Mouse (Mus musculus): Measurements from ENCODE around the gene Arxes1. TPM values are rescaled to one million over a fixed set of nuclear protein-coding genes. Genes with fewer than 3 reads are reported as not detected.
"Not testable (repeated sequence)": the region's sequence is repeated elsewhere in the genome, so short reads cannot be mapped to it uniquely, and the experiment has no call there.

Gene Arxes1
- polyA plus RNA-seq (2017; shearing (Covaris generic)): not detected

DNA sequence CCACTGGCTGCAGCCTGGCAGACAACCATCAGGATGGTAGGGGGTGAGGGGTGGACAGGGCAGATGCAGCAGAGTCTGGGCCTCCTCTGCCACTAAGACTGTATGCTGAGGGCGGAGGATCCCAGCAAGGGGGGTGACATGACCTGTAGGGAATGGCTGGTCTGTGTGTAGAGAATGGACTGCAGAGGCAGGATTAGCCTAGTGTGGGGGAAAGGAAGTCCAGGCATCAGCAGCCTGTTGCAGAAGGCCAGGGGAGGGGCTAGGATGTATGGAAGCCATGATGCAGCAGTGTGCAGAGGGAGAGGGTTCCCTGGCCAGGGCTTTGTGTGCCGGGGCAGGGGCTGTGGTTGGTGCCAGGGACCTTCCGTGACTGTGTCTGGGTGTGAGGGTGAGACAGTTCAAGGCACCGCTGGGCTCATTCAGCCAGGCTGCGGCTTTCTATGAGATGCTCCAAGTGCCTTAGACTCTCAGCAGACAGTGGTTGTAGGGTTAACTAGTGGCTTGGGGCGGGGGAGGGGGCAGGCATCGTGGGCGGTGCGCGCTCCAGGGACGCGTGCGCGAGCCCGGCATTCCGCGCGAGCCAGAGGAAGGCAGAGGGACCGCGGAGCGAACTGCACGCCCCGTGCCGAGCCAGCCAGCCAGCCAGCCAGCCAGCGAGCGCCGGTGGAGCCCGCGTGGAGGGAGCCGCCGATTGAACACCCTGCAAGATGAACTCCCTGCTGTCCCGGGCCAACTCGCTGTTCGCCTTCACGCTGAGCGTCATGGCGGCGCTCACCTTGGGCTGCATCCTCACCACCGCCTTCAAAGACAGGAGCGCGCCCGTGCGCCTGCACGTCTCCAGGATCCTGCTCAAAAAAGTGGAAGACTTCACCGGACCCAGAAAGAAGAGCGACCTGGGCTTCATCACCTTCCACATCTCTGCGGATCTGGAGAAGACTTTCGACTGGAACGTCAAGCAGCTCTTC is at the start of gene Arxes1:
Gene Arxes1 (plus strand): TSS at position 569 of the 965 bp plus-strand sequence.
- peak; percentile 74 for ATAC-seq

DNA sequence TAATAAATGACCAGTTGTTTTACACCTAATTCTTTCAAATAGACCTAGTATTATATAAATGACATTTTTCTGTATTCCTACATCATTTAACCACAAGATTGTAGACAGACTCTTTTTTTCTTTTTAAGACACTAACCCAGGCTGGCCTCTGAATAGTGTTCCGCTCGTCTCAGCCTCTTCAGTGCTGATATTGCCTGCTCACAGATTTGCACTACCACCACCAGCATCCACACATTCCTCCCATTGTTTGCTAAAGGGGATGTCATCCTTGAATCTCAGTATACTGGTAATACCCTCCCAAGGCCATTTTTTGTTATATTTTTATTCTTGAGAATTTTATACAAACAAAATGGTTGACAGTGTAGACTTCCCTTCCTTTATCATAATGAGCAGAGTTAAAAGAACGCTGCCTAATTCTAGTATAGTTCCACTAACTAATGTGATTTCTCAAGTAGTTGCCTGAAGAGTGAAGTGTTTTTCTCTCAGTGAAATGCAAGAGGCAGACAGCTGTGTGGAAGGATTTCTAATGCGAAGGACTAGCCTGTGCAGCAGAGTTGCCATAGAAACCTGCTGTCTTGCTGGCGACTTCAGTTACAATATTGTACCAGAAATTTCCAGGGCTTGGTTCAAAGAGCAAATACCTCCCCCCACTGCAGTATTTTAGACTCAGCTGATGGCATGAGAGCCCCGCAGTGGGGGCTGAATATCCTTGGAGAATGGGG is 48.5 kb upstream of the Arxes1 start:
- ATAC-seq: no peak

DNA sequence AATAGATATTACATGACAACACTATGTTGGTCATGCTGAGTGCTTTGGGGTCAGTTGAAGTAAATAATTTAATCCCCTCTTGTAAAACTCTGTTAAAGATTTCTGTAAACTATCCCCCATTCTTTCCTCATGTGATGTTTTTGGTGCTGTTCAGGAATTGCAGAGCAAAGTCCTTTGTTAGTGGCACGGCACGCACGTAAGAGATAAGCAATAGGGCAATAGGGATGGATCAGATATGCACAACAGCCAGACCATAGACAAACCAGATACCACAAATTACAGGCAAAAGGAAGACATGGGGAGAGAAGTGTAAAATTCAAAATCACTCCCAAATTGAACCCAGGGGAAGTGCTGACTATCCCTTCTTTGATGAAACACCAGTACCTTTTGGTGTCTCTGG is 46.9 kb upstream of the Arxes1 start:
- ATAC-seq: no peak

DNA sequence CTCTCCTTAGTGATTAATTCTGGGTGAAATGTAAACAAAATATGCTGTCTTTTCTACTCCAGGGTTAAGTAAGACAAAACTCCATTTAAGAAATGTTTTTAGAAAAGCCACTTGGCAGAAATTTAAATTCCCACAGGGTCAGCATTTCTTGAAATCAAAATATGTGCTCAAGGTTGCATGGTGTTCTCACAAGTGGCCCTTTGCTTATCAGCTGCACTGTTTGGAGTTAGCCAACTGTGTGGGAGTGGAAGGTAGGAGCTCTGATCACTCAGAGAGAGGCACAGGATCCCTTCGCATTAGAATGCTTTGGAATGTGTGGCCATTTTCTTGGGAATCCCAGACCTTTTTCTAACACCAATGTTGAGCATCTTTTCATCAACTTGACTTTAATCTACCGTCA is 42.5 kb upstream of the Arxes1 start:
- ATAC-seq: no peak

DNA sequence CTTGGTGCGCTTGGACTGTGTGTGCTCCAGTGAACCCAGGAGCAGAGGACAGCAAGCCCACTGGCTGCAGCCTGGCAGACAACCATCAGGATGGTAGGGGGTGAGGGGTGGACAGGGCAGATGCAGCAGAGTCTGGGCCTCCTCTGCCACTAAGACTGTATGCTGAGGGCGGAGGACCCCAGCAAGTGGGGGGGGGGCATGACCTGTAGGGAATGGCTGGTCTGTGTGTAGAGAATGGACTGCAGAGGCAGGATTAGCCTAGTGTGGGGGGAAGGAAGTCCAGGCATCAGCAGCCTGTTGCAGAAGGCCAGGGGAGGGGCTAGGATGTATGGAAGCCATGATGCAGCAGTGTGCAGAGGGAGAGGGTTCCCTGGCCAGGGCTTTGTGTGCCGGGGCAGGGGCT is 40.0 kb upstream of the Arxes1 start:
- peak; percentile 41 for ATAC-seq

DNA sequence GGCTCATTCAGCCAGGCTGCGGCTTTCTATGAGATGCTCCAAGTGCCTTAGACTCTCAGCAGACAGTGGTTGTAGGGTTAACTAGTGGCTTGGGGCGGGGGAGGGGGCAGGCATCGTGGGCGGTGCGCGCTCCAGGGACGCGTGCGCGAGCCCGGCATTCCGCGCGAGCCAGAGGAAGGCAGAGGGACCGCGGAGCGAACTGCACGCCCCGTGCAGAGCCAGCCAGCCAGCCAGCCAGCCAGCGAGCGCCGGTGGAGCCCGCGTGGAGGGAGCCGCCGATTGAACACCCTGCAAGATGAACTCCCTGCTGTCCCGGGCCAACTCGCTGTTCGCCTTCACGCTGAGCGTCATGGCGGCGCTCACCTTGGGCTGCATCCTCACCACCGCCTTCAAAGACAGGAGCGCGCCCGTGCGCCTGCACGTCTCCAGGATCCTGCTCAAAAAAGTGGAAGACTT is 39.5 kb upstream of the Arxes1 start, which contains the start of gene Arxes2:
Gene Arxes2 (plus strand): TSS at position 161 of the 456 bp plus-strand sequence.
- ATAC-seq: peak; percentile 78

DNA sequence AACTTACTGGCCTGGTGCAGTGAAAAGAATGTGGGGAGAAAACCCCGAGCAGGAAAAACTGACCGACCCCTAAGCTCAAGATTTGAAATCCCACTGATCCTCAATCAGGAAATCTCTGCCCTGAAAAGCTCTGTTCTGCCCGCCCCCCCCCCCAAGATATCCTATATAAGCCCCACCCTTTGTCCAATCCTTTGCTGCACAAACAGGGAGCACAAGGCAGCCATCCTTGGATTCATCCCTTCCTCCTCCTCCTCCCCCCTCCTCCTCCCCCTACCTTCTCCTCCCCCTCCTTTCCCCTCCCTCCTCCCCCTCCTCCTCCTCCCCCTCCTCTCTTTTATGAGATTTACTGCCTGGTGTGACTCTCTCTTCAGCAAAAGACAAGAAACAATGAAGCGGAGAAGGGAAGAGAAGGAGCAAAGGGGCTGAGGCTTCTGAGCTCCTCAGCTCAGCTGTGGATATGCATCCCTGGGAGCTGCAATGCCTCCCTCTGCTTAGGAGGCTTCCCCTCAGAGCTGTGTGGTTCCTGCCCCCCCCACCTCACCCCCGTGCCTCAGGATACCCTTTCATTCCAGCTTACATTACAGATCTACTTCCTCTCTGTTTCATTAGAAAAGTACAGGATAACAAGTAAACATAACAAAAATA is 25.8 kb upstream of the Arxes1 start:
- ATAC-seq: no peak

DNA sequence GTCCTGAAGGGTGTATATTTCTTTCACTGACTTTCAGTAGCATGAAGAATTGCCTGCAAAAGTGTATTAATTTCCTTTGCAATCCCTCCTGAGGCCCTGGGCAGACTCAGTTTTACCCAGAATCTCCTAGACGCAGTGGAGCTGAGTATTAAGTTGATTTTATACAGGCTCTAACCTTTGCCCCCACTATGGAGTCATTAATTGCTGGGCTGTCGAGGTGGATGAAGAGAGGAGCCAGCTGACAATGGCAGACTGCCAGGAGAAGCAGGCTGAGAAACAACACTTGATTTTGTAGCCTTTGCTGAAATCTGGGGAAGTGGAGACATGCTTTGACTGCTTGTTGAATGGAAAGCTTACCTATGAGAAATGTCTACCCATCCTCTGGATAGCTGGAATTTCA is 18.8 kb upstream of the Arxes1 start:
- ATAC-seq: no peak

DNA sequence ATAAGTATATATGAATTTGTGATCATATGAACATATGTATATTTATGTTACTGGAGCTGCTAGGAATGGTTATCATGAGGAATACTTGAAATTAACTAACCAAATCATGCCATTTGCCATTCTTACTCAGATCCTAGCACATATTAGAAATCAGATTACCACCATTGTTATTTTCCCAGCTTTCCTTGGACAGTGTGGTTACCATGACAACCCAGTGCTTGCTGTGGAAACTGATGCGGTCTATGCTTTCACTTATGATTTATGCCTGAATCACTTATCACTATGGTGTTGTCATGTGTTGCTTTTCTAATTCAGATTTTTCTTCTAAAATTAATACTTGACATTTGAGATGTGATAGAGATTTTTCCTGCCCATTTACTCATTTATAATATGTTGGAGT is 2.8 kb upstream of the Arxes1 start:
- no peak for ATAC-seq

DNA sequence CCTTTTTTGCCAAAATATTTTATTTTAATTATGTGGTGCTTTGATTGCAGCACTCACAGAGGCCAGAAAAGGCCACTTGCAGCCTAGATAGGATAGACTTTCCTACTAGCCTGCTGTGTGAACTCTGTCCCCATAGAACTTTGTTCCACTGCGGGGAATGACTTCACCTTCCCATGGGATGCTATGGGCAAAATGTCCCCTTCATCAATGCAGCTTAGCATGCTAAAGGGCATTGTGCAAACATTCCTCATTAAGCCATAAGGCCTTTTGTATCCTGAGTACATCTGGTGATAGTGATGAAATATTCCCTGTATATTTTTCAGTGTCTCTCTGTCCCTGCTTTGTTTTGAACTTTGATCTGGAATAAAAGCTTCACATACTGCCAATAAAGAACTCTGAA is 10.6 kb downstream of the Arxes1 start:
- no peak for ATAC-seq

DNA sequence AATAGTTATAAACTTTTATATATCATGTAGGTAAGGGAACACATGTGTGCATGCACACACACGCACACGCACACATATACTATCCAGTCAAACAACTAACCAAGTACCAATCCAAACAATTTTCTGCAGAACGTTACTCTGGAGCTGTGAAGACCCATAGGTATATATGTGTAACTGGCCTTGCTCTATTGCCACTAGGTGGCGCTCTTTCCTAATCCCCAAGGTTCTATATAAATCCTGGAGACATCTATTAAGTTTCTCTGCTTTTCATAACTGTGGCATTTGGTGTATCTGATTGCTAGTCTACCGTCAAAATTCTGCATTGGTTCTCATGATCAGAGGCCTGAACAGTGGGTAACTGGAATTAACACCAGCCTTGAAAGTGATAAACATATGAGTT is 14.4 kb downstream of the Arxes1 start:
- ATAC-seq: no peak

DNA sequence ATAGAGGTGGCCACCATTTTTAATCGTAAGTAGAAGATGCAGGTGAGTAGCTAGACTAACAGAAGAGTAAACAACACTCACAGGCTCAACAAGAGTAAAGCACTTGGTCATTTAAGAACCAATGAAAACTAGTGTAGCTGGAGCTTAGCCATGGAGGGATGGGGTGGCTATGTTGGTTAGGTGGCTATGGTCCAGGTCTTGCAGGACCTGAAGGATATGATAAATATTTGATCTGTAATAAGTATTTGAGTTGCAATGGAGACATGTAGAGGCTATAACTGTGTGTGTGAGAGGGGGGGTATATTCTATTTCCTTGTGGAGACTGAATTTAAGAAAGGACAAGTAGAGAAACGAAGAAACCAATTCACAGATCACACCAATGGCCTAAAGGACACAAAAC is 18.1 kb downstream of the Arxes1 start:
- no peak for ATAC-seq

DNA sequence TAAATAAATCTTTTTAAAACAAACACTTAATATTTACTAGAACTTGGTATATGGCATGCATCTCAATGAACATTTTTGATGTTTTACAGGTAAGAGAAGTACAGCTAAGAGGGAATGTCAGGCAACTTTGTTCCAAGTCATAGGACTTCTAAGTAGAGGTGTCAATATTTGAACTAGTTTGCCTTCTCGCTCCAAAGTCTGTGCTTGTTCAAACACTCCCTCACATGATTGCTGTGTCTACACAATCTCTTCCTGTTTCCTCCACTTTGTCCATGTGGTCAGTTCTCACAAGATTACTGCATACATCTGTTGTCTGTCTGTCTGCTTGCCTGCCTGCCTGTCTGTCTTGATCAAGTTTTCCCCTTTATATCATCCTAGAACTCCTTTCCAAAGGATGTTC is 27.5 kb downstream of the Arxes1 start:
- no peak for ATAC-seq

DNA sequence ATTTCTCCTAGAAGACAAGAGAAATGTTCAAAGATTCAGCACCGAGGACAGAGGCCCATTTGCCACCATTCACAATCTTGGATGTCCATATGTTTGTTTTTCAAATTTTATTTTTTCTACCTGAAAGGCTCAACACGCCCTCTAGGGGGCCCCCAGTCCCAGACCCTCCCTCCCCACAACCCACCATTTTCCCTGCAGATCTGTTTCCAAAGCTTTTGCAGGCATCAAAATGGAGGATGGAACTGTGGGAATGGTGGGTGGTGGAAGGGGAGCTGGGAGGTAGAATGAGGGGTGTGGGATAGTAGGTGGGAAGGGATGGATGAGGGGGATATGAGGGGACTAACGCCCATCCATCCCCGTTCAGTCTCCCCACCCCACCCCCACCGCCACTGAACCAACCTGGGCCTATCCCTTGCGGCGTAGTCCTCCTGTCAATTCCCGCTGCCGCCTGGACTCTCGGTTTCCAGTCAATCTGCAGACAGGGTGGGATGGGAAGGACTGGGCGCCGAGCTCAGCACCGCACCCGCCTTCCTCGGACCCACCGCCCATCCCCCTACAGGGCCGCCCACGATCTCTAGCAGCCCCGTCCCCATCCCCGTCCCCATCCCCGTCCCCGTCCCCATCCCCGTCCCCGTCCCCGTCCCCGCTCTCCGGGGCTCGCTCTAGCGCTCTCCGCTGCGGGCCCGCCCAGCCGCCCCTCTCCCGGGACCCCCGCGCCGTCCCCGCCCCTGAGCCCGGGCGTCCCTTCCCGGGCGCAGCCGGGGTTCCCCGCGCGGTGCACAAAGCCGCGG is 34.2 kb downstream of the Arxes1 start:
- ATAC-seq: not testable (repeated sequence)

DNA sequence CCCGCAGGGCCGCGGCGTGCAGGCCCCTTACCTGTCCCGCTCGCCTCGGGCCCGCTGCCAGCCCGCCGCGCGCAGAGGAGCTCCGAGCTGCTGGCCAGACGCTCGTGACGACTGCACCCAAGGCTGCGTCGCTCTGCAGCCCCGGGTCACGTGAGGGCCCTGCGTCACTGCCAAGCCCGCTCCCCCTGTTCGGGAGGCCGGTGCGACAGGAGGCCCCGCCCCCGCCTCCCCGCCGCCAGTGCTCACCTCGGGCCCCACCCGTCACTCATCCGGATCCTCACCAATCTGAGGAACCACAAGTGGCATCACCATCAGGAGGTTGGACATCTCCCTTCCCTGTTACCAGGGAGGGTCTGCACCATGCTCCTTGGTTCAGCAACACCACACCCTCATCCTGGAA is 34.9 kb downstream of the Arxes1 start, which contains the start of gene Bex2:
Gene Bex2 (minus strand): TSS at position 217 of the 400 bp plus-strand sequence.
- ATAC-seq: peak; percentile 96

Other genes with a start within 250 kb of the Arxes1 start
- gene Bhlhb9, start 235.8 kb upstream of the Arxes1 start, polyA plus RNA-seq (2017; shearing (Covaris generic)): 10 to 100 TPM; 11.4 to 14.2 TPM
- 10 to 100 TPM in 1 of 2 experiments, 1 to 10 TPM in 1; 9.1 to 13.7 TPM for gene Gprasp2, start 194.3 kb upstream of the Arxes1 start, polyA plus RNA-seq (2017; shearing (Covaris generic))
- gene Arxes2, start 39.5 kb upstream of the Arxes1 start, polyA plus RNA-seq (2017; shearing (Covaris generic)): 1 to 10 TPM; 4.2 to 5.2 TPM
- gene Bex2, start 34.9 kb downstream of the Arxes1 start, polyA plus RNA-seq (2017; shearing (Covaris generic)): 1 to 10 TPM in 1 of 2 experiments, under 1 TPM in 1; 0.77 to 3.4 TPM
- gene Nxf3, start 51.9 kb downstream of the Arxes1 start, polyA plus RNA-seq (2017; shearing (Covaris generic)): not detected
- gene Bex4, start 105.6 kb downstream of the Arxes1 start, polyA plus RNA-seq (2017; shearing (Covaris generic)): not detected
- 1 to 10 TPM; 1.0 to 1.4 TPM for gene Tceal8, start 139.0 kb downstream of the Arxes1 start, polyA plus RNA-seq (2017; shearing (Covaris generic))
- gene Tceal5, start 170.5 kb downstream of the Arxes1 start, polyA plus RNA-seq (2017; shearing (Covaris generic)): not detected
- gene Tceal7, start 181.4 kb downstream of the Arxes1 start, polyA plus RNA-seq (2017; shearing (Covaris generic)): not detected
- gene Bex1, start 182.1 kb downstream of the Arxes1 start, polyA plus RNA-seq (2017; shearing (Covaris generic)): not detected
- 10 to 100 TPM; 44.1 to 53.8 TPM for gene Tceal9, start 211.7 kb downstream of the Arxes1 start, polyA plus RNA-seq (2017; shearing (Covaris generic))
- 10 to 100 TPM; 65.2 to 72.9 TPM for gene Bex3, start 236.9 kb downstream of the Arxes1 start, polyA plus RNA-seq (2017; shearing (Covaris generic))